In genomic region chr5:88981243-88982014, GRCm38 (mm10) we compare ENCODE assay signal across 11 mouse cellular contexts.
DNase-seq lines count a peak whose midpoint lies in the region; ATAC-seq and TF ChIP-seq lines count a peak whose summit lies in the region.
"Had no signal": no experiment of that assay in that cellular context is flagged by ENCODE, and none has a peak within 500 bp of the region (broad histone marks: within the 10 kb centered on the region; RNA-seq: fewer than 3 reads in every experiment).

No protein-coding gene starts in this region.

- no peak overlapping the region for H3K27ac ChIP-seq in limb, embryonic 14.5 days (replicated peaks; ENCODE audit: low read depth, low read length)
- H3K27ac ChIP-seq in limb, embryonic 10.5 days, result no peak overlapping the region
- H3K27ac ChIP-seq in heart, embryonic 16.5 days (ENCODE audit: low read length), result peak overlapping the region; percentile 77
- H3K27ac ChIP-seq: forebrain, embryonic 10.5 days had no signal

- ATAC-seq in erythroblast, adult 5-6 weeks (replicated peaks; ENCODE audit: low FRiP score, poor library complexity, severe bottlenecking), result no peak
- 0 out of 2 replicates have a peak, but pooled peaks have one; percentile 55 for ATAC-seq in limb, embryonic 14.5 days (ENCODE audit: low FRiP score, low read depth)
- peak; percentile 85 for ATAC-seq in heart, embryonic 16.5 days (replicated peaks; ENCODE audit: extremely low read depth, insufficient read depth, low FRiP score)
- peak; percentile 95 for ATAC-seq in megakaryocyte-erythroid progenitor cell, adult 5-6 weeks (replicated peaks; ENCODE audit: low FRiP score, low TSS enrichment, poor library complexity, severe bottlenecking)

- no peak overlapping the region for H3K9ac ChIP-seq in limb, embryonic 14.5 days (ENCODE audit: low read depth, low read length, severe bottlenecking)
- H3K9ac ChIP-seq in heart, embryonic 16.5 days (ENCODE audit: low read length), result peak overlapping the region; percentile 28

- no peaks in the 10 kb centered on the region for H3K36me3 ChIP-seq in erythroblast, embryonic 14.5 days (ENCODE audit: control insufficient read depth)
- H3K36me3 ChIP-seq in limb, embryonic 14.5 days (ENCODE audit: control insufficient read depth, insufficient read depth, low read length), result no peaks in the 10 kb centered on the region
- no peaks in the 10 kb centered on the region for H3K36me3 ChIP-seq in limb, embryonic 10.5 days
- H3K36me3 ChIP-seq in heart, embryonic 16.5 days (ENCODE audit: control insufficient read depth, insufficient read depth), result no peaks in the 10 kb centered on the region
- H3K36me3 ChIP-seq: forebrain, embryonic 10.5 days had no signal

- DNase-seq in limb, embryonic 14.5 days (ENCODE audit: low spot score), result no peak
- no peak for DNase-seq in limb, embryonic 10.5 days (ENCODE audit: low spot score)
- DNase-seq in urinary bladder, adult 18-20 months (ENCODE audit: low spot score in 2 of 2), result no peak
- DNase-seq in urinary bladder, postnatal 4 days (ENCODE audit: low spot score in 2 of 2), result no peak
- DNase-seq: cerebellum, adult 2 months; thymus, postnatal 36 days had no signal

- peaks cover 21% of the 10 kb centered on the region for H3K4me1 ChIP-seq in erythroblast, embryonic 14.5 days (ENCODE audit: control insufficient read depth)
- no peaks in the 10 kb centered on the region for H3K4me1 ChIP-seq in limb, embryonic 14.5 days (ENCODE audit: control insufficient read depth, insufficient read depth, low read length)
- H3K4me1 ChIP-seq in limb, embryonic 10.5 days, result peaks cover 11% of the 10 kb centered on the region
- H3K4me1 ChIP-seq in heart, embryonic 16.5 days (ENCODE audit: control insufficient read depth, insufficient read depth, low read length), result peaks cover 22% of the 10 kb centered on the region

- H3K27me3 ChIP-seq in erythroblast, embryonic 14.5 days (ENCODE audit: control insufficient read depth), result 0 out of 2 replicates have a peak, but pooled peaks cover 2% of the 10 kb centered on the region
- H3K27me3 ChIP-seq in limb, embryonic 14.5 days (ENCODE audit: control insufficient read depth, insufficient read depth, low read length), result no peaks in the 10 kb centered on the region
- no peaks in the 10 kb centered on the region for H3K27me3 ChIP-seq in limb, embryonic 10.5 days (ENCODE audit: low read depth, poor library complexity, severe bottlenecking)
- no peaks in the 10 kb centered on the region for H3K27me3 ChIP-seq in heart, embryonic 16.5 days (ENCODE audit: control insufficient read depth, insufficient read depth, low read length)

- H3K9me3 ChIP-seq in erythroblast, embryonic 14.5 days (ENCODE audit: control insufficient read depth, low read length), result no peaks in the 10 kb centered on the region
- H3K9me3 ChIP-seq in limb, embryonic 14.5 days (ENCODE audit: control insufficient read depth, low read length), result no peaks in the 10 kb centered on the region
- H3K9me3 ChIP-seq in limb, embryonic 10.5 days (replicated peaks), result no peaks in the 10 kb centered on the region
- H3K9me3 ChIP-seq in heart, embryonic 16.5 days (replicated peaks; ENCODE audit: control insufficient read depth, low read length), result no peaks in the 10 kb centered on the region; the same call in 1 of the 2 replicates
- H3K9me3 ChIP-seq: forebrain, embryonic 10.5 days had no signal

- 32% methylated on average over 8 of the region's 8 CpGs for WGBS in limb, embryonic 14.5 days
- 56% methylated on average over 8 of the region's 8 CpGs for WGBS in limb, embryonic 10.5 days
- WGBS in heart, embryonic 16.5 days, result 10% methylated on average over 8 of the region's 8 CpGs

- peak overlapping the region; percentile 2 for H3K4me3 ChIP-seq in erythroblast, embryonic 14.5 days (replicated peaks)
- no peak overlapping the region for H3K4me3 ChIP-seq in limb, embryonic 14.5 days (replicated peaks; ENCODE audit: low read length)
- H3K4me3 ChIP-seq in limb, embryonic 10.5 days, result no peak overlapping the region
- peak overlapping the region; percentile 20 for H3K4me3 ChIP-seq in heart, embryonic 16.5 days (ENCODE audit: low read length)
- H3K4me3 ChIP-seq: forebrain, embryonic 10.5 days had no signal

- no peak for TF ChIP-seq POLR2A in limb, embryonic 14.5 days (IDR thresholded peaks at IDR 0.05; ENCODE audit: borderline replicate concordance, extremely low read depth, insufficient read depth, insufficient read length)

- H3K4me2 ChIP-seq in limb, embryonic 14.5 days (replicated peaks; ENCODE audit: low read depth, low read length, severe bottlenecking), result no peak overlapping the region
- peak overlapping the region; percentile 50 for H3K4me2 ChIP-seq in heart, embryonic 16.5 days (ENCODE audit: low read depth, low read length)

Comparison
In these comparisons a context has a peak if more than half of its experiments do, and no peak if none do; other contexts are left out.
1. H3K4me3 ChIP-seq: peak in erythroblast, embryonic 14.5 days (single experiment) and heart, embryonic 16.5 days (single experiment); none in limb, embryonic 14.5 days (single experiment) and limb, embryonic 10.5 days (single experiment).